Mouse (Mus musculus) thymus, adult 2 months (tissue): ENCODE measurements at regions not wholly inside any gene's neighbourhood (a gene's known extent, or its start where the extent isn't known, plus 50 kb on each side); places are given as distances from the start of the nearest gene placed in this dataset.

Source experiments
- CTCF ChIP-seq: fragments of 200-500 bp; IDR thresholded peaks from 2 replicates; pipeline ENCODE4 v1.5.1; 2012; ENCODE audit warnings: mild to moderate bottlenecking, control low read depth, low read length, moderate library complexity, borderline replicate concordance; ENCODE audit not compliant: control insufficient read depth, poor library complexity, insufficient read depth; ENCODE audit errors: extremely low read depth
- POLR2A ChIP-seq: fragments of 200-500 bp; IDR thresholded peaks from 2 replicates; pipeline ENCODE4 v1.6.1; 2012; ENCODE audit warnings: mild to moderate bottlenecking, low read length, control low read depth, moderate library complexity; ENCODE audit not compliant: control insufficient read depth, poor library complexity, insufficient read depth; ENCODE audit errors: extremely low read depth

GRCm38 (mm10) chr8:77842392-77843139, 118.3 kb upstream of the Ednra start:
- TF ChIP-seq CTCF (no peak), POLR2A (no peak)
